Mouse (Mus musculus): ENCODE measurements around the gene Pex11g.

Pex11g gene

DNA sequence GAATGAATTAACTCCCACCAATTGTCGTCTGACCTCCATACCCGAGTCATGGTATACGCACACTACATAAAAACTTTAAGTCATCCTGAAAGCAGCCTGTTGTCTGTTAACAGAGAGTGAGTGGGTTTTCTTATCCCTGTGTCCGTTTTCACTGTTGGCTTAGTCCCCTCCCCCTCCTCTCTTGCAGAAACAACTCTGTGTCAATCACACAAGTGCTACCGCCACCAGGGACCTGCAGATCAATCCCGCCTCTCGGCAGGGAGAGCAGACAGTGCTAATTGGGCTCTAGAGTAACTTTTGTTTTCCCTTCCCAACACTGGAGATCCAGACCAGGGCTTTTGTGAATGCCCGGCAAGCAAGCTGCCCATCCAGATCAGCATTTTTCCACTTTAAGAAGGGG, 50.0 kb downstream of the Pex11g start:
- in situ Hi-C loops (cut with MboI, MseI): no loop called here

- in situ Hi-C loops (cut with MboI, MseI): no loop called here
These were observed 50.6 kb downstream of the Pex11g start for GRCm38 (mm10) chr8:3416846-3417245.

GRCm38 (mm10) chr8:3415661-3416060, 51.8 kb downstream of the Pex11g start:
- in situ Hi-C loops (cut with MboI, MseI): no loop called here

- in situ Hi-C loops (cut with MboI, MseI): no loop called here
These were observed 52.2 kb downstream of the Pex11g start for GRCm38 (mm10) chr8:3415259-3415658.

- in situ Hi-C loops (cut with MboI, MseI): no loop called here
These were observed 52.8 kb downstream of the Pex11g start for GRCm38 (mm10) chr8:3414639-3415190.

DNA sequence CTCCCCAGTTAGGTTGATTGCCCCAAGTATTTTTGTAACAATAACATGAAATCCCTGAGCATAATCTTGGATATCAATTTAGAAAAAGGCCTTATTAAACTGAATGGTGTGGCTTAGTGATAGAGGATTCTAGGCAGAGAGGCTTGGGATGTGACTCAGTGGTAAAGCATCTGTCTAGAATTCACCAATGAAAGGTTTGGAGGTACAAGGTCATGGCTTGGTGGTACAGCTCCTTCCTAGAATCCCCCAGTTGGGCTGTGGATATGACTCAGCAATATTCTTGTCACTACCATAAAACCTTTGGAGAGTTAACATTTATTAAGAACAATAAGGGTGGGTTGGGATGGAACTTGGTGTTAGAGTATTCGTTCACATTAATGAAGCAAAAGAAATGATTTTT, 54.7 kb downstream of the Pex11g start:
- in situ Hi-C loops (cut with MboI, MseI): no loop called here

DNA sequence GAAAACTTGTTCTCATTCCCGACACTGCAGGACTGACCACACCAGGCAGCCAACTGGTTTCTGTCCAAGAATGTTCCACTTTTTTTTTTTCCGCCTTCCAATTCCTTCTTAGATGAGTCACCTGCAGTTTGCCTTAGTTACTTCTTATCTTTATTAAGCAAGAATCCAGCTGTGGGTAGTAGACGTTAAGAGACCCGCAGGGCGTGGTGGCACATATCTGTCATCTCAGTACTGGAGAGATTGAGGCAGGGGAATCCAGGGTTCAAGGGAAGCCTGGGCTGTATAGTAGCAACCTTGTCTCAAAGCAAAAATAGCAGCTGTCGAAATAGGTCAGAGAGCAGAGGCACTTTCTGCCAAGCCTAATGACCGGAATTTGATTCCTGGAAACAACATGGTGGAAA, 55.6 kb downstream of the Pex11g start:
- in situ Hi-C loops (cut with MboI, MseI): no loop called here

DNA sequence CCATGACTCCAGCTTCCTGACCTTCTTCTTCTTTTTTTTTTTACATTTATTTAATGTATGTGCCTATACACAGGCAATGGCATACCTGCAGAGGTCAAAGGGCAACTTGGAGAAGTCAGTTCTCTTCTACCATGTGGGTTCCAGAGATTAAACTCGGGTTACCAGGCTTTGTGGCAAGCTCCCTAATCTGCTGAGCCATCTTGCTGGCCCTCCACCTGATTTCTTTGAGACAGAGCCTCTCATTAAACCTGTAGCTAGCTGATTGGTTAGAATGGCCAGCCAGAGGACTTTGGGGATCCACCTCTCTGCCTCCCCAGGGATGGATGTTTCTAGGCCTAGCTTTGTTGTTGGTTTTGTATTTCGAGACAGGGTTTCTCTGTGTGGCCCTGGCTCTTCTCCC, 56.4 kb downstream of the Pex11g start:
- in situ Hi-C loops (cut with MboI, MseI): no loop called here

GRCm38 (mm10) chr8:3407417-3407816, 60.1 kb downstream of the Pex11g start:
- in situ Hi-C loops (cut with MboI, MseI): no loop called here
